Mouse (Mus musculus) forebrain, embryonic 11.5 days (tissue): ENCODE data around the gene Tex22. TPM values are rescaled to one million over a fixed set of nuclear protein-coding genes. Genes with fewer than 3 reads are reported as not detected.
A peak's percentile ranks its signal among the peaks of the same experiment; 100 is the strongest.

Experiments used
- ATAC-seq: fragments of 200-750 bp; cut with Nextera tagmentation; replicated peaks from 2 replicates; pipeline ENCODE4 v1.8.0; 2017; ENCODE audit warnings: moderate TSS enrichment; ENCODE audit not compliant: low FRiP score
- DNase-seq: peaks from one replicate; pipeline ENCODE4 v3.0.0-alpha.2; 2017; ENCODE audit warnings: low spot score
- H3K27ac ChIP-seq: fragments of 300-500 bp; sonication (generic); 2 replicates; pipeline ENCODE4 v1.5.1; 2014; ENCODE audit warnings: low read depth, low read length
- H3K27me3 ChIP-seq: fragments of 300-500 bp; sonication (generic); 2 replicates; pipeline ENCODE4 v1.6.1; 2014; ENCODE audit warnings: mild to moderate bottlenecking, low read length, mixed read lengths; ENCODE audit not compliant: control insufficient read depth, insufficient read depth
- H3K36me3 ChIP-seq: fragments of 300-500 bp; sonication (generic); 2 replicates; pipeline ENCODE4 v1.6.1; 2014; ENCODE audit warnings: mild to moderate bottlenecking, low read length, moderate library complexity, mixed read lengths; ENCODE audit not compliant: control insufficient read depth, insufficient read depth
- H3K4me1 ChIP-seq: fragments of 300-500 bp; sonication (generic); replicated peaks from 2 replicates; pipeline ENCODE4 v1.6.1; 2014; ENCODE audit warnings: low read length, mixed read lengths; ENCODE audit not compliant: control insufficient read depth, insufficient read depth
- H3K4me2 ChIP-seq: fragments of 300-500 bp; sonication (generic); 2 replicates; pipeline ENCODE4 v1.6.1; 2014; ENCODE audit warnings: low read depth, mild to moderate bottlenecking, low read length, moderate library complexity, mixed read lengths; ENCODE audit not compliant: severe bottlenecking
- H3K4me3 ChIP-seq: fragments of 300-500 bp; sonication (generic); 2 replicates; pipeline ENCODE4 v1.5.1; 2014; ENCODE audit warnings: low read depth, low read length
- H3K9ac ChIP-seq: fragments of 300-500 bp; sonication (generic); 2 replicates; pipeline ENCODE4 v1.6.1; 2014; ENCODE audit warnings: low read length
- H3K9me3 ChIP-seq: fragments of 300-500 bp; sonication (generic); 2 replicates; pipeline ENCODE4 v1.6.1; 2016; ENCODE audit warnings: low read length, mixed read lengths; ENCODE audit not compliant: control insufficient read depth
- WGBS: fragments of 180-500 bp; shearing (Covaris S2); extraction: QIAGEN DNeasy Blood & Tissue Kit; methylation state at CpG from one replicate; pipeline ENCODE4 v1.1.7; 2014; 5-methylcytosine and 5-hydroxymethylcytosine counted together
- polyA plus RNA-seq: library from polyadenylated mRNA; unstranded; fragments of >200 nt; fragmentation: Nextera tagmentation; extraction: Ambion mirVana; gene quantifications from 2 replicates; pipeline ENCODE4 v1.2.1, GENCODE M21; 2014

The Tex22 gene
- polyA plus RNA-seq, 1 experiment from 2014 or later = not detected

DNA sequence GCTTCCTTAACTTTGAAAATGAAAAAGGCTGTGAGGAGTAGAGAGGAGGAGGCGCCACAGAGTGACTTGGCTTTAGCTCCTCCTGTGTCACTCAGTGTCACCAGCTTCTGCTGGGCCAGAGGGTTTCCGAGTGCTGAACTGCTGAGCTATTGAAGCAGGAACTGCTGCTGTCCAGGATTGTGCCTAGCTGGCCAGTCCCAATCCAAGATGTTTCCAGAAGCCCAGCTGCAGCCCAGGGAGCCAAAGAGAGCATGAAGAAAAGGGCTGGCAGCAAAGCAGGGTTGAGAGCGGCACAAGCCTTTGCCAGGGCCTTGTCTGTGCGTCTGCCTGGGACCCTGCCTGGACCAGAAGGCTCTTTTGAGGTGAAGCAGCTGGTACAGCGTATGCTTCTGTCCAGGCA is 26.2 kb upstream of the Tex22 start:
- H3K4me2 ChIP-seq = no peak overlapping the region
- ATAC-seq = no peak
- H3K27me3 ChIP-seq = no peaks in the 10 kb centered on the region
- no peak overlapping the region for H3K4me3 ChIP-seq
- DNase-seq = no peak
- H3K9me3 ChIP-seq = no peaks in the 10 kb centered on the region
- no peak overlapping the region for H3K27ac ChIP-seq
- H3K4me1 ChIP-seq = no peaks in the 10 kb centered on the region
- peaks cover 11% of the 10 kb centered on the region; the same call in 1 of the 2 replicates for H3K36me3 ChIP-seq
- no peak overlapping the region for H3K9ac ChIP-seq
- 93% methylated on average over 5 of the region's 5 CpGs for WGBS

DNA sequence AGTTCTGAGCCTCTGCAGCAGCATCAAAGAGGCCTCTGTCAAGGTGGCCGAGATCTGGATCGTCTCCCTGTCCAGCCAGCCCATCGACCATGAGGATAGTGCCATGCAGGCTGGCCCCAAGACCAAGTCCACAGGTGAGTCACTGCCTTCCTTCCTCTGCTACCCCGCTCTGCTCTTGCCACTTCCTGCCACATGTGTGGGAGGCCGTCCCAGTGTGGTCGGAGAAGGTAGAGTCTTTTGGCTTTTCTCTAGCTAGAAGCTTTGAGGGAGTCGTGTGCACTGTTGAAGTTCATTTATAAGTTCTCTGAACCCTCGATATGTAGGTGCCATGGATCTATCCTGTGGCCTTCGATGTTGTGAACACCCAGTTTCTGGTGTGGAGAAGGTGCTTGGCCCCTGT is 24.5 kb upstream of the Tex22 start:
- Histone ChIP-seq H3K4me2 (no peak overlapping the region), H3K27ac (no peak overlapping the region), H3K4me1 (no peaks in the 10 kb centered on the region), H3K9me3 (no peaks in the 10 kb centered on the region), H3K9ac (no peak overlapping the region), H3K27me3 (no peaks in the 10 kb centered on the region), H3K4me3 (no peak overlapping the region), H3K36me3 (peaks cover 15% of the 10 kb centered on the region; the same call in 1 of the 2 replicates)
- no peak for ATAC-seq
- no peak for DNase-seq
- 89% methylated on average over 9 of the region's 9 CpGs for WGBS

DNA sequence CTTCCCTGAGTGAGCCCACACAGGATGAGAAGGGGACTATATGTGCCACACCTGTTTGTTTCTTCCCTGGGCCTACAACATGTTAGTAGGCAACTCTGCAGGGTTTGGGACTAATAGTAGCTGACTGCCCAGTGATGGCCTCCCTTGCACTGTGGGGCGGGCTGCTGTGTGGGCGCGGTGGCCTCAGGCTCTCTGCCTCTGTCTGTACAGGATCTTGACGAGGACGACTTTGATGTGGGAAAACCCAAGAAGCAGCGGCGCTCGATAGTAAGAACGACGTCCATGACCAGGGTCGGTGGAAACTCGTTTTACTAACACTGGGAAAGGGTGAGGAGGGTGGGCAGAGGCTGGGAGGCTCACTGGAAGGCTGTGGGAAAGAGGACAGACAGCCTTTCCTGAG is 23.6 kb upstream of the Tex22 start:
- WGBS = 89% methylated on average over 12 of the region's 12 CpGs
- H3K4me3 ChIP-seq = no peak overlapping the region
- no peaks in the 10 kb centered on the region for H3K4me1 ChIP-seq
- H3K4me2 ChIP-seq = no peak overlapping the region
- no peak overlapping the region for H3K27ac ChIP-seq
- peaks cover 15% of the 10 kb centered on the region; the same call in 1 of the 2 replicates for H3K36me3 ChIP-seq
- DNase-seq (no peak), ATAC-seq (no peak)
- H3K27me3 ChIP-seq = no peaks in the 10 kb centered on the region
- no peaks in the 10 kb centered on the region for H3K9me3 ChIP-seq
- no peak overlapping the region for H3K9ac ChIP-seq

DNA sequence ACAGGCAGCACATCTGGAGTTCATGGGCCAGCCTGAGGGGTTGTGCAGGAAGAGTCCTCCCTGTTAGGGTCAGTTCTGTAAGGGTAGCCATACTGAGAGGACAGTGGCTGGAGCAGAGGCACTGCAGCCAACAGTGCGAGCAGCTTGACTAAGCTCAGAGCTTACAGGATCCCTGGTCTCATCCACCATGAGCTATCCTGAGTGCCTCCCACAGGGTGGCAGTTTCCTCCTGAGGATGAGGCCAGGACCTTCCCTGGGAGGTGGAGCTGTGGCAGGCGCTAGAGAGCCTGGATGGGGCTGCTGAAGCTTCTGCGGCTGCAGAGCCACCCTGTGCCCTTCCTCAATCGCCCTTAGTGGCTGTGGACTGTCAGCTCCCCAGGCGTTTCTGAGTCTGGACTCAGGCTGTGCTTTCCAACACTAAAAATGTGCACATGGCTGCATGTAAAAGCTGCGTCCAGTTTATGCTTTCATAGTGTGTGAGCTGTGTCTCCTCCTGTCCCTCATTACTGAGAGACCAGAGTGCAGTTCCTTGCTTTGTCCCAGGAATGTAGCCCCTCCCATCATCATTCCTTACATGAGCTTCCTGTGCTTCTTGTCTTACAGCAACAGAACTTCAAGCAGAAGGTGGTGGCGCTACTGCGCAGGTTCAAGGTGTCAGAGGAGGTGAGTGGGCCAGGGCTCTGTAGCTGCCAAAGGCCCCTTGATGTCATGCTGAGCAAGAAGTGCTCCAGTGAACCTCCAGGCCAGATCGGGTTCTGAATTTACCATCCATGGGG is 22.5 kb upstream of the Tex22 start:
- ATAC-seq (no peak), DNase-seq (no peak)
- peak overlapping the region; percentile 18; the same call in 1 of the 2 replicates for H3K27ac ChIP-seq
- H3K36me3 ChIP-seq = peaks cover 15% of the 10 kb centered on the region; the same call in 1 of the 2 replicates
- H3K4me1 ChIP-seq = no peaks in the 10 kb centered on the region
- no peak overlapping the region for H3K9ac ChIP-seq
- no peak overlapping the region for H3K4me3 ChIP-seq
- no peak overlapping the region for H3K4me2 ChIP-seq
- 67% methylated on average over 9 of the region's 9 CpGs for WGBS
- no peaks in the 10 kb centered on the region for H3K27me3 ChIP-seq
- H3K9me3 ChIP-seq = no peaks in the 10 kb centered on the region

DNA sequence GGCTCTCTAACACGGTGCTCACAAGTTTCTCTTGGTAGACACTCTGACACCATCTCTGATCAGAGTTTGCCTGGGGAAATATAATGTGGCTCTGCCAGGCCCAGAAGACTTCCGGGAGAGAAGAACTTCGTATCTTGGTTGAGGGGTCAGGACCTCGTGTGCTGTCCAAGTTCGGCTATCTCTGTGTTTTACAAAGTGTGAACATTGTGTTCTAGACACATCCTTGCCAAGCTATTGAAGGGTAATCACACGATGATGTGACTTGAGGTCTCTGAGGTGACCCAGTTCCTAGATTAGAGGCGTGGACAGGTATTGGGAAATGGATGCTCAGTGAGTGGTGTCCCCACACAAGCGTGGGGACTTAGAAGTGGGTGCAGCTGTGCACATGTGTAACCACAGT is 18.2 kb upstream of the Tex22 start:
- 92% methylated on average over 8 of the region's 8 CpGs for WGBS
- Histone ChIP-seq H3K36me3 (peaks cover 7% of the 10 kb centered on the region; the same call in 1 of the 2 replicates), H3K27me3 (no peaks in the 10 kb centered on the region), H3K9ac (no peak overlapping the region), H3K4me3 (no peak overlapping the region), H3K9me3 (no peaks in the 10 kb centered on the region), H3K4me2 (no peak overlapping the region), H3K4me1 (no peaks in the 10 kb centered on the region), H3K27ac (no peak overlapping the region)
- ATAC-seq (no peak), DNase-seq (no peak)

DNA sequence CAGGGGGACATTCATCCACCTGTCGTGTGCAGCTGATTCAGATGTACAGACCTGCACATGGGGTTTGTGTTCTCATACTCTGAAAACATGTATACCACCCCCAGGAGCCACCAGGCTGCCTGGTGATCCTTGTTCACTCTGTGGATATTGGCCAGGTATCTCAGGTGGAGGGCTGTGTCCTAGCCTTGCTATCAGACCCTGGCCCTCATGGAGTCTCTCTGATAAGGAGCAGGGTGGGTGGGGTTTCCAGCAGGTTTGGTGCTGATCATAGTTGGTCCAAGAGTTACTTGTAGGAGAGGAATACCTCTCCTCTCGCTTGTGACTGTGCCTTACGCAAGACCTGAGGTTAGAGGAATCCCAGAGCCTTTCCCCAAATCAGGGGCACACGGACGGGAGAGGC is 14.1 kb upstream of the Tex22 start:
- H3K27me3 ChIP-seq = no peaks in the 10 kb centered on the region
- no peak for DNase-seq
- no peak overlapping the region for H3K9ac ChIP-seq
- 93% methylated on average over 5 of the region's 5 CpGs for WGBS
- H3K9me3 ChIP-seq = no peaks in the 10 kb centered on the region
- H3K4me2 ChIP-seq = no peak overlapping the region
- ATAC-seq = no peak
- H3K27ac ChIP-seq = no peak overlapping the region
- H3K4me3 ChIP-seq = no peak overlapping the region
- no peaks in the 10 kb centered on the region for H3K4me1 ChIP-seq
- H3K36me3 ChIP-seq = peaks cover 2% of the 10 kb centered on the region; the same call in 1 of the 2 replicates

DNA sequence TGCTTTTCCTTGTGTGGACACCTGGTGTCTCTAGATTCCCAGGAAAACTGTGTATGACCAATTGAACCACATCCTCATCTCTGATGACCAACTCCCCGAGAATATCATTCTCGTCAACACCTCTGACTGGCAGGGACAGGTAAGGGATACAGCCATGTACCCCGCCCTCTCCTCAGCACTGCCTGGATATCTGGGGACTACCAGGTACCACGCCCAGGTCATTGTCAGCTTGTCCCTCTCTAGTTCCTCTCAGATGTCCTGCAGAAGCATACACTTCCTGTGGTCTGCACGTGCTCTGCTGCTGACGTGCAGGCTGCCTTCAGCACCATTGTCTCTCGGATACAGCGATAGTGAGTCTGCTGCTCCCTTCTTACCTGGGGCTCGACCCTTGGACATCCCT is 12.7 kb upstream of the Tex22 start:
- H3K27ac ChIP-seq = no peak overlapping the region
- no peak overlapping the region for H3K4me2 ChIP-seq
- no peaks in the 10 kb centered on the region for H3K27me3 ChIP-seq
- 93% methylated on average over 9 of the region's 9 CpGs for WGBS
- no peak overlapping the region for H3K4me3 ChIP-seq
- H3K4me1 ChIP-seq = no peaks in the 10 kb centered on the region
- DNase-seq (no peak), ATAC-seq (no peak)
- no peaks in the 10 kb centered on the region for H3K9me3 ChIP-seq
- peaks cover 2% of the 10 kb centered on the region; the same call in 1 of the 2 replicates for H3K36me3 ChIP-seq
- H3K9ac ChIP-seq = no peak overlapping the region

DNA sequence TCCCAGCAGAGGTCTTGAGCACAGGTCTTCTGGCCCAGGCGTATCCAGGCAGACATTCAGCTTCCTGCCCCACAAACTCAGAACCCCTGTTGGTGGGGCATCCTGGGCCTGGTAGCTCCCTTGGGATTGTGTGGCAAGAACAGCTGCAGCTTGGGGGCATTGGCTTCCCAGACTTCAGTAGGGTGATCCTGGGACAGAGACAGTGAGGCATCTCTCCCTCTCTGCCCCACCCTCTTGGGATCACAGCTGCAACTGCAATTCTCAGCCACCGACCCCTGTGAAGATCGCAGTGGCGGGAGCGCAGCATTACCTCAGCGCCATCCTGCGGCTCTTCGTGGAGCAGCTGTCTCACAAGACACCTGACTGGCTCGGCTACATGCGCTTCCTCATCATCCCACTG is 12.1 kb upstream of the Tex22 start:
- H3K4me2 ChIP-seq = no peak overlapping the region
- no peaks in the 10 kb centered on the region for H3K27me3 ChIP-seq
- H3K27ac ChIP-seq = no peak overlapping the region
- peaks cover 4% of the 10 kb centered on the region; the same call in 1 of the 2 replicates for H3K36me3 ChIP-seq
- no peak for ATAC-seq
- H3K4me3 ChIP-seq = no peak overlapping the region
- DNase-seq = no peak
- no peaks in the 10 kb centered on the region for H3K4me1 ChIP-seq
- H3K9ac ChIP-seq = no peak overlapping the region
- 88% methylated on average over 10 of the region's 10 CpGs for WGBS
- H3K9me3 ChIP-seq = no peaks in the 10 kb centered on the region

DNA sequence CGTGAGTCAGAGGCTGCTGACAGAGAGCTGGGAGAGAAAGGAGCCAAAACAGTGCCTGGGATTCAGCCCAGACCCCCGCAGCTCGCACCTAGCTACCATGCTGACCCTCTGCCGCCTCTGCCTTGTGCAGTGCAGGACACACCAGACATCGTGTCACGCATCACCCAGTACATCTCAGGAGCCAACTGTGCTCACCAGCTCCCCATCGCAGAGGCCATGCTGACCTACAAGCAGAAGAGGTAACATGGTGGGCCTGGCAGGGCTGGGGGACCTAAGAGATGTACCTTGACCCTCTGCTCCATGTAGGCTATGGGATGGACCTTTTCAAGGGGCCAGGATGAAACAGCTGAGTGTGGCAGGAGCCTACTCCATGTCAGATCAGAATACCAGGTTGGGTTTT is 10.6 kb upstream of the Tex22 start:
- ATAC-seq (no peak), DNase-seq (no peak)
- Histone ChIP-seq H3K27me3 (no peaks in the 10 kb centered on the region), H3K4me2 (no peak overlapping the region), H3K36me3 (peaks cover 4% of the 10 kb centered on the region; the same call in 1 of the 2 replicates), H3K4me1 (no peaks in the 10 kb centered on the region), H3K9ac (no peak overlapping the region), H3K27ac (no peak overlapping the region), H3K4me3 (no peak overlapping the region), H3K9me3 (no peaks in the 10 kb centered on the region)
- WGBS = 95% methylated on average over 7 of the region's 7 CpGs
